Mouse (Mus musculus): Measurements from ENCODE around the gene Galm.

The Galm gene

DNA sequence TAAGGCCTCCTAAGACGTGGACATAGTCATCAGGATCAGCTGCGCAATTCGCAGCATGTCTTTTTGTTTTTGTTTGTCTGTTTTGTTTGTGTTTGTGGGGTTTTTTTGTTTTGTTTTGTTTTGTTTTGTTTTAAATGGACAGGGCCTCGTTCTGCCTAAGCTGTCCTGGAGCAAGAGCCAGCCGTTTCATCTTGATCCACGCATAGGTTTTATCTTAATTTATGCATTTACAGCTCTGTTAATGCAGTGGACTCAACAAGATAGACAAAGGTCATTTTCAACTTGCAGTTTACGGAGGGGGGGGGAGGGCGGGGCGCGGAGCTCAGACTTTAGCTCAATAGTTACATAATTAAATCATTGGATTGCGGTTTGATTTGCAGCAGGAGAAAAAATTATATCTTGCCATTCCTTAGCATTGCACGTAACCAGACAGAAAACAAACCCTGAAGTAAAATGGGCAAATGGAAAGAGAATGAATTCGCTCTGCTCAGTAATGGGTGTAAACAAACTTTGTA is 1.3 kb downstream of the Galm start:
- DNase-seq (ENCODE audit: inconsistent ontology term) = no peak

- no peak for DNase-seq (ENCODE audit: inconsistent ontology term)
Measured at GRCm38 (mm10) chr17:80129387-80129786, 2.1 kb downstream of the Galm start.

DNA sequence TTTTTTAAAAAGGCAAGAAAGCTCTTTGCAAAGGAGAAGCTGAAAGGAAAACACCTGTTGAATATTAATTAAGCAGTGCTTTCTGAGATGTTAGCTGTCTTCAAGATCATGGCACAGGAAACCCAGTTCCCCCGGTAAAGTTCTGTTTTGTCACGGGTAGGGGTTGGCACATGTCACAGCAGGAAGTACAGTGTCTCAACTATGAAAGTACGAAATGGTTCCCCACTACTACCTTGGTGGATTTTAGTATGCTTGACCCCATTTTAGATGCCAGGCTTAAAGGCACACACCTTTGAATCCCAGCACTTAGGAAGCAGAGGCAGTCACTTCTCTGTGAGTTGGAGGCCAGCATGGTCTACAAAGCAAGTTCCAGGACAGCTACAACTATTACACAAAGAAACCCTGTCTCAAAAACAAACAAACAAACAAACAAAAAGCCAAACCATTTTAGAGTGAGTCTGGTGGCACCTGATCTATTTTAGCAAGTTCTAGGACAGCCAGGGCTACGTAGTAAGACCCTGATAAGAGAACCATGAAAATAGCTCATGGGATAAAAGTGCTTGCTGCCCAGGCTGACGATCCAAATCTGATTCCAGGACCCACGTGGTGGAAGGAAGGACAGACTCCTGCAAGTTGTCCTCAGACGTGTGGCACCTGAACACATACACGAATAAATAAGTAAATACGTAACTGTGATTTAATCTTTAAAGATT is 3.6 kb downstream of the Galm start:
- no peak for DNase-seq (ENCODE audit: inconsistent ontology term)

DNA sequence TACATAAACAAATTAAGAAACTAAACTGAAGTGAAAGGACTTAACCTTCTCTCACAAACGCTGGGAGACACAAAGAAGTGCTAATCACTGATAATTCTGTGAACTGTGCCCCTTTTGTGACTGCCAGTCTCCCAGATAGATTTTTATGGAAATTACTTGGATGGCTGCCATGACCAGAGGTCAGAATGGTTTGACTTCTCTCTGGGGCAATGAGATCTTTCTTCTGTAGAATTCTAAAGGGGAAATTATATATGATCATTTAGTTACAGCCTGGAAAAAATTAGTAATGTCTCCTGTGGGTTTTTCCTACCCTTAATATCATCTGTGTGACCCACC is 4.1 kb downstream of the Galm start:
- no peak for DNase-seq (ENCODE audit: inconsistent ontology term)

DNA sequence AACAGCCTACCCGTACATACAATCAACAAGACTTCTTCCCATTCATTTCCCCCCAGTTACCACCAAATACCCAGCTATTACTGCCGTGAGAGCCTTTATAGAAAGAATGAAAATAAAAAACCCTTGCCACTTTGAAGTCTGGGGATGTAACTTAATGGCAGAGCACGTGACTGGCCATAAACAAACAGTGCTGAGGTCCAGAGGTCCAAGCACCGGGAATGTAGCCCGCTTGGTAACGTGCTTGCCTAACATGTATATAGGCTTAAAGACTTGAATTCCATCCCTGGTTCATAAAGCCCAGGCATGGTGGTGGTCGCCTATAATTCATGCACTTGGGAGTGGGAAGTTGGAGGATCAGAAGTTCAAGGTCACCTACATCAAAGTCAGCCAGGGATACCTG is 4.6 kb downstream of the Galm start:
- no peak for DNase-seq (ENCODE audit: inconsistent ontology term)

DNA sequence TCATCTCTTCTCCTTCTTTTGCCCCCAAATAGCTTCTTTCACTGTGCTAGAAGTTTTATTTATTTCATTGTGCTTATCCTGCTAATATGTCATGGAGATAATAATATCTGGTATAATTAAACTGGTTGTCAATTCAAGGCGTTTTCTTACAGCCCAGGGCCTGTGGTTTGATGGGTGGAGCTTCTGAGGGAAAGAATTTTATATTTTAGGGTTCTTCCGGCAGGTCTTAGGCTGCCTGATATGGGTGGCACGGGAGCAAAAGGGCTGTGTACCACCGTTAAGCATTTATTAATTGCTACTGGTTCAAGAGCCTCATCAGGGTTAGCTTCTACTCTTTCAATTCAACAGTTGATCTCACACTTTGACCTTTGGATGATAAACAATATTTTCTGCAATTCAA is 5.2 kb downstream of the Galm start:
- no peak for DNase-seq (ENCODE audit: inconsistent ontology term)

DNA sequence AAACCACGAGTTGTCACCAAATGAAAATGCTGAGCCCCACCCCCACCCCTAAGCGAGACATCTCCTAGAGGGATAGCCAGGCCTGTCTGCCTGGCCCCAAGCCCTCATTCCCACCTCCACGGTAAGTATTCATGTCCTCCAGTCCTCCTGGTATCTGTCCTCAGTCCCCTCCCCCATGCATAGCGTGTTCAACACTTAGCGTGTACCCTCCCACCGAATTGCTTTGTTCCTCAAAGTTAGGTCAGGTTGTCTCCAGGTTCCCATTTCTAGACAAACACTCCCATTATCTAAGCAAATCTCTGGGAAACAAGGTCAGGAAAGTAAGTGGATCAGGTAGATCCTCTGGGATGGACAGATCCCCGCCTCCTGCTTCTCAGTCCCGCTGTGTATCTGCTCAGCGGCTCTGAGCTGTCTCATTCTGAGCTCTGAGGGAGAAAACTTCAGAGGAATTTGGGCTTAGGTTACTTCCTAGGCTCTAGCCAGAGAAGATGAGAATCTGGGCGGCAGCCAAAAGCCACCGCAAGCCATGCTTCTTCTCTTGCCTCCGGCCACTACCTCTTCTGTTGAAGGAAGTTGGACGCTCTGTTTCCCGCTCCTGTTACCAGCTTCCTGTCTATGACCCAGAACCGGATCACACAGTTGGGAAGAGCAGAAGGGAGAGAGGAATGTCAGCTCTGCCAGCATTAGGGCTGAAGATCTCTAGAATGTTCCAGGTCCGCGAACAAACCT is 11.3 kb downstream of the Galm start:
- peak; percentile 55 for DNase-seq (ENCODE audit: inconsistent ontology term)

DNA sequence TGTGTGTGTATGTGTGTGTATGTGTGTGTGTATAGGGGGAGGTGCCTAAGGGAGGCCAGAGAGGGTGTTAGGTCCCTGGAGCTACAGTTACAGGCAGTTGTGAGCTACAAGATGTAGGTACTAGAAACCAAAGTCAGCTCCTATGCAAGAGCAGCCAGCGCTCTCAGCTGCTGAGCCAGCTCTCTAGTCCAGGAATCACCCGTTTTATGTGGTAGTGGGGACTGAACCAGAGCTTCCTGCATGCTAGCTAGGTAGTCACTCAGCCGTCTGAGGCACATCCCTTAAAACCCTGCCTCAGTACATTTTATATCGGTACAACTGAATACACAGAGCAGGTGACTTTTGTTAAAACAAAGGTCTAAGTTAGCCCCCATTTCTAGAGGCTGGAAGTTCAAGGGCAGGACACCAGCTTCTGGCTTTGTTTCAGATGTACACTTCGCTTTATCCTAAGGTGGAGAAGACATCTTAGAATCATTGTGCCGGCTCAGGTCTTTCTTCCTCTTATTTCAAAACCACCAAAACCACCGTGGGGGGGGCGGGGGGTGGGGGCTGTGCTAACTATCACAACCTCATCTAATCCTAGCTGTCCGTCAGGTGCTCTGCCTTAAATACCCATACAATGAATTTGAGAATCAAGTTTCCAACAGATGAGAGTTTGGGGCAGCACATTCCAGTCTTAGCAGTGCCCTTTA is 12.6 kb downstream of the Galm start:
- DNase-seq (ENCODE audit: inconsistent ontology term) = no peak

GRCm38 (mm10) chr17:80143478-80144232 is 16.4 kb downstream of the Galm start:
- DNase-seq (ENCODE audit: inconsistent ontology term) = no peak

DNA sequence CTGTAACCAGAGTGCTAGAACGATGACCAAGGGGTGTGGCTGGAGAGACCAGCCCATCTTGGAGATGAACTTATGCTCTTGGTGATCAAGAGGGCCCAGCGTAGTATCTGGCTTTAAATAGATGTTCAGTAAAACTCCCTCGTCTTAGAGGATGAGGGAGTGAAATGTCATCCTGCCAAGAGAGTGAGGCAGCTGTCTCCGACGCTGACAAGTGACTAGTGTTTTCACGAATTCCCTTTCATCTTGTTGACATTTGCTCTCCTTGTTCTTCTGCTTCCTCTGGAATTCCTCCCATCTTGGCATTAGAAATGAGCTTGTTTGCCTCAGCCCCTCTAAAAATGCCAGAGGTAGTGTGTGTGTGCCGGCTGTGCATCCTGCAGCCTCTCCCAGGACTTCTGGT is 17.9 kb downstream of the Galm start:
- DNase-seq (ENCODE audit: inconsistent ontology term) = no peak

GRCm38 (mm10) chr17:80145771-80146170 is 18.5 kb downstream of the Galm start:
- no peak for DNase-seq (ENCODE audit: inconsistent ontology term)

DNA sequence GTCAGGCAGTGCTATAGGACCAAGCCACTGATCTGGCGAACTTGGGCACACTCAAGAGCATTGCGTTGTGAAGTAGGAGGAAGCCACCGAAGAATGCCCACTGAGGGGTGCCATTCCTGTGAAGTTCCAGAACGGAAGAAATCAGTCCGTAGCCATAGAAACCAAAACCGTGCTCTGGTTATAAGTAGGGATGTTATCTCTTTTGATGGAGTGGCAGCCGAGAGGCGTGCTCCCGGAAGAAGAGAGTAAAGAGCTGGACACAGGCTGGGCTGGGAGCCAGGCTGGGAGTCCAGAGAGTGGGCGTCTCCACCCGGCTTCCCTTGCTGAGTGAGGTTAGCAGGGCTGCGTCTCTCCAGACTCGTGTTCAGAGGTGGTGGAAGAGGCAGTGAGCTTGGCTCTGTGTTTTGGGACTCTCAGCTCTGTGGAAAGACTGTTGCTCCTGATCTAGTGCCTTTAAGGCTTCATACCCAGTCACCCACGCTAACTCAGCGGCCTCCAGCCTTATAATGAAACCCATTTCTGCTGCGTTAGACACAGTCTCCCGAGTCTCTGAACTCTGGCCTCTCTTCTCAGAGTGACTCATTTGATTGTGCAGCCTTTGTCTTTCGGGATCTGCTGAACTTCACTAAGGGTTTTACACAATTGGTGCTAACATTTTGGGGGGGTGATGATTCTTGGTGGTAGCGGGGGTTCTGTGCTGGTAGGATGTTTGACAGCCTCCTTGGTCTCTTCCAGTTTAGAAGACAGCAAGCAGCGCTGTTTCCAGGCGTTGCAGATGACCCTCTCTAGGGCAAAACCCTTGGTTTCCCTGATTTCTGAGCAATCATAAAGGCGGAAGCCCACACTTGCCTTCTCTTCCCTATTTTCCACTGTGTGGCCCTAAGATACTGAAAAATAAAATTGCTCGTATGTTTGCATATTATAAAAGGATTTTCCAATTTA is 21.1 kb downstream of the Galm start:
- peak; percentile 85 for DNase-seq (ENCODE audit: inconsistent ontology term)

GRCm38 (mm10) chr17:80148995-80149388 is 21.7 kb downstream of the Galm start:
- DNase-seq (ENCODE audit: inconsistent ontology term) = no peak

GRCm38 (mm10) chr17:80151353-80151752 is 24.1 kb downstream of the Galm start:
- no peak for DNase-seq (ENCODE audit: inconsistent ontology term)

GRCm38 (mm10) chr17:80152767-80153630 is 25.7 kb downstream of the Galm start:
- DNase-seq (ENCODE audit: inconsistent ontology term) = no peak

DNA sequence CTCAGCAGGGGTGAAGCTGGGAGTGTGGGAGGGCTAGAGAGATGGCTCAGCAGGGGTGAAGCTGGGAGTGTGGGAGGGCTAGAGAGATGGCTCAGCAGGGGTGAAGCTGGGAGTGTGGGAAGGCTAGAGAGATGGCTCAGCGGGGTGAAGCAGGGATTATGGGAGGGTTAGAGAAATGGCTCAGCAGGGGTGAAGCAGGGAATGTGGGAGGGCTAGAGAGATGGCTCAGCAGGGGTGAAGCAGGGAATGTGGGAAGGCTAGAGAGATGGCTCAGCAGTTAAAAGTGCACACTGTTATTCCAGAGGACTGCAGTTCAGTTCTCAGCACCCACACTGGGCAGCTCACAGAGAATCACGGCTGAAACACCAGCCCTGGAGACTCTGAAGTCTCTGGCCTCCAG is 26.4 kb downstream of the Galm start:
- no peak for DNase-seq (ENCODE audit: inconsistent ontology term)

DNA sequence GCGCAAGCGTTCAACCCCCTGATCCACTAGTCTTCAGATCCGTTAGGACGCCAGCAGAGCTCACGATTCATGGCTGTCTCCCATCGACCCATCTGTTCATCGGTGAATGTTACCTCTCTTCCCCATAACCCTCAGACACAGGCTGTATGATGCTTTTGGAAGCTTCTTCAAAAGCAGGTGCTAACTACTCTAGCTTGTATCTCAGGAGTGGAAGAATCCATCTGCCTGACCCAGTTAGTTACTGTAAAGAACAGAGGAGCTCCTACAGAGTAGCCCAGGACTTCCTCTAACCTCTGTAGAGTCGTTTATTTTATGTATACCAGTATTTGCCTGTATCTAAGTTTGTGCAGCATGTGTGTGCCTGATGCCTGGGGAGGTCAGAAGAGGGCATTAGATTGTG is 29.6 kb downstream of the Galm start:
- DNase-seq (ENCODE audit: inconsistent ontology term) = no peak

GRCm38 (mm10) chr17:80157489-80157888 is 30.2 kb downstream of the Galm start:
- no peak for DNase-seq (ENCODE audit: inconsistent ontology term)

GRCm38 (mm10) chr17:80160454-80160853 is 33.2 kb downstream of the Galm start:
- DNase-seq (ENCODE audit: inconsistent ontology term) = peak; percentile 86

- no peak for DNase-seq (ENCODE audit: inconsistent ontology term)
Measured at GRCm38 (mm10) chr17:80163991-80164390, 36.7 kb downstream of the Galm start.

All from Muller cell, postnatal 12 days (primary cell).